ENCODE assay signal across 11 mouse cellular contexts in the genomic region with DNA sequence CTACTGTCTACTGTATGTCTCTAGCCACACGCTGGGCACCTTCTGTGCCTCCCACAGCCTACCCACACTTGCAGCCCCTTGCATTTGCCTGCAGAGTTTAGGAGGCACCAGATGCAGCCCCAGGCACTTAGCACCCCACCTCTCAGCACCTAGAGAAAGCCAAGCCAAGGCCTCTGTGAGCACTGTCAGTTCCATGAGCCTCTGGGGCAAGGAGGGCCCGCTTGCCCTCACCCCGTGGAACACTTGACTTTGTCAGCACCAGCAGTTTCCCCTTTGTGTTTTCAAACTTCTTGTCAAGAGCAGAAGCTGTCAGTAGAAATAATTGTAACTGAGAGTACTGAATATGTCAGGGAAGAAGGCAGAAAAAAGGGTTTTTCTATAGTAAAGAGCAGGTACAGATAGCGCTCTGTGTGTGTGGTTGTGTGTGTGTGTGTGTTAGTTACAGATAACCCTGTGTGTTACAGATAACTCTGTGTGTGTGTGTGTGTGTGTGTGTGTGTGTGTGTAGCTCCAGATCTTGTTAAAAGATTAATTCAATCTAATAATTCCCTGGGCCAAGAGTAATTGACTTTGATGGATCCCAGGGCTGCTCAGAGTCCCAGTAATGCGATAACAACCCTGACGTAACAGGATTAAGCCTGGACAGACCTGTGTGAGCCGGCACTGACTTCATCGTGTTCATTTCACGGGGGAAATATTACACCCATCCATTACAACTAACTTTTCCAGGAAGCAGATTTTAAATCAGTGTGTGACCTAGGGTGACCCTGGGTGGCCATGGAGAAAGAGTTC. TPM values are rescaled to one million over a fixed set of nuclear protein-coding genes. Genes with fewer than 3 reads are reported as not detected.
DNase-seq lines count a peak whose midpoint lies in the region; ATAC-seq and TF ChIP-seq lines count a peak whose summit lies in the region.
"Had no signal": no experiment of that assay in that cellular context is flagged by ENCODE, and none has a peak within 500 bp of the region (broad histone marks: within the 10 kb centered on the region; RNA-seq: fewer than 3 reads in every experiment).

No protein-coding gene starts in this region.

- H3K27me3 ChIP-seq in forebrain, embryonic 10.5 days (ENCODE audit: poor library complexity, severe bottlenecking) = no peaks in the 10 kb centered on the region
- H3K27me3 ChIP-seq in forebrain, postnatal 0 days (ENCODE audit: insufficient read depth, low read length) = no peaks in the 10 kb centered on the region
- no peaks in the 10 kb centered on the region for H3K27me3 ChIP-seq in kidney, embryonic 14.5 days (ENCODE audit: control insufficient read depth, insufficient read depth, low read length)
- no peaks in the 10 kb centered on the region for H3K27me3 ChIP-seq in kidney, embryonic 16.5 days (ENCODE audit: insufficient read depth, low read length)
- H3K27me3 ChIP-seq: midbrain, embryonic 12.5 days; Patski had no signal

- WGBS in forebrain, embryonic 10.5 days = 82% methylated on average over 9 of the region's 9 CpGs
- 83% methylated on average over 9 of the region's 9 CpGs for WGBS in forebrain, postnatal 0 days
- 73% methylated on average over 9 of the region's 9 CpGs for WGBS in kidney, embryonic 14.5 days
- 66% methylated on average over 9 of the region's 9 CpGs for WGBS in kidney, embryonic 16.5 days

- DNase-seq in forebrain, embryonic 10.5 days (ENCODE audit: extremely low spot score, low spot score) = no peak
- DNase-seq in forebrain, postnatal 0 days = no peak
- DNase-seq in kidney, adult 18-20 months = peak; percentile 44
- peak; percentile 89 for DNase-seq in retina, postnatal 1 day
- no peak for DNase-seq in adipocyte (ENCODE audit: low spot score)
- DNase-seq in thymus, postnatal 36 days = no peak
- DNase-seq: right cerebral cortex, adult 18-20 months had no signal

- H3K9ac ChIP-seq in forebrain, postnatal 0 days = no peak overlapping the region
- no peak overlapping the region for H3K9ac ChIP-seq in kidney, embryonic 14.5 days (ENCODE audit: low read depth, low read length)
- no peak overlapping the region for H3K9ac ChIP-seq in kidney, embryonic 16.5 days (replicated peaks; ENCODE audit: low read length)
- H3K9ac ChIP-seq: midbrain, embryonic 12.5 days had no signal

- H3K9me3 ChIP-seq in forebrain, embryonic 10.5 days = no peaks in the 10 kb centered on the region
- no peaks in the 10 kb centered on the region for H3K9me3 ChIP-seq in forebrain, postnatal 0 days (ENCODE audit: low read length)
- H3K9me3 ChIP-seq in kidney, embryonic 14.5 days (ENCODE audit: control insufficient read depth, low read length) = no peaks in the 10 kb centered on the region
- H3K9me3 ChIP-seq in kidney, embryonic 16.5 days (ENCODE audit: low read length) = no peaks in the 10 kb centered on the region
- H3K9me3 ChIP-seq: midbrain, embryonic 12.5 days had no signal

- H3K27ac ChIP-seq in forebrain, embryonic 10.5 days = 0 out of 2 replicates have a peak overlapping the region, but pooled peaks have one; percentile 16
- no peak overlapping the region for H3K27ac ChIP-seq in forebrain, postnatal 0 days (ENCODE audit: low read depth, low read length)
- no peak overlapping the region for H3K27ac ChIP-seq in kidney, embryonic 14.5 days (ENCODE audit: low read depth, low read length)
- peak overlapping the region; percentile 12; the same call in 1 of the 2 replicates for H3K27ac ChIP-seq in kidney, embryonic 16.5 days (ENCODE audit: low read length)
- H3K27ac ChIP-seq: midbrain, embryonic 12.5 days had no signal

- H3K36me3 ChIP-seq in forebrain, embryonic 10.5 days (replicated peaks) = peaks cover 70% of the 10 kb centered on the region
- H3K36me3 ChIP-seq in forebrain, postnatal 0 days (ENCODE audit: insufficient read depth) = peaks cover 63% of the 10 kb centered on the region
- H3K36me3 ChIP-seq in kidney, embryonic 14.5 days (ENCODE audit: control insufficient read depth, insufficient read depth, low read length) = peaks cover 80% of the 10 kb centered on the region
- peaks cover 51% of the 10 kb centered on the region for H3K36me3 ChIP-seq in kidney, embryonic 16.5 days (ENCODE audit: insufficient read depth, low read length)

- no peak for ATAC-seq in forebrain, postnatal 0 days
- no peak; the same call in 1 of the 2 replicates for ATAC-seq in kidney, embryonic 14.5 days (ENCODE audit: low FRiP score, low TSS enrichment)
- no peak for ATAC-seq in kidney, embryonic 16.5 days (ENCODE audit: low FRiP score, low TSS enrichment)
- ATAC-seq: Patski had no signal

- no peak for TF ChIP-seq CTCF in forebrain, postnatal 0 days (IDR thresholded peaks at IDR 0.05; ENCODE audit: low read depth)

- no peaks in the 10 kb centered on the region for H3K4me1 ChIP-seq in forebrain, embryonic 10.5 days
- H3K4me1 ChIP-seq in forebrain, postnatal 0 days (ENCODE audit: insufficient read depth) = no peaks in the 10 kb centered on the region
- H3K4me1 ChIP-seq in kidney, embryonic 14.5 days (ENCODE audit: control insufficient read depth, insufficient read depth, low read length) = no peaks in the 10 kb centered on the region
- H3K4me1 ChIP-seq in kidney, embryonic 16.5 days (ENCODE audit: insufficient read depth, low read length) = no peaks in the 10 kb centered on the region
- H3K4me1 ChIP-seq: midbrain, embryonic 12.5 days had no signal

- H3K4me3 ChIP-seq in forebrain, embryonic 10.5 days = no peak overlapping the region
- no peak overlapping the region for H3K4me3 ChIP-seq in forebrain, postnatal 0 days (ENCODE audit: low read depth, low read length)
- H3K4me3 ChIP-seq in kidney, embryonic 14.5 days (ENCODE audit: low read length) = no peak overlapping the region
- H3K4me3 ChIP-seq in kidney, embryonic 16.5 days (ENCODE audit: low read length) = no peak overlapping the region
- H3K4me3 ChIP-seq: midbrain, embryonic 12.5 days had no signal

- H3K4me2 ChIP-seq in forebrain, postnatal 0 days (ENCODE audit: low read depth) = no peak overlapping the region
- H3K4me2 ChIP-seq in kidney, embryonic 14.5 days (replicated peaks; ENCODE audit: low read depth, low read length) = no peak overlapping the region
- H3K4me2 ChIP-seq in kidney, embryonic 16.5 days (replicated peaks; ENCODE audit: low read depth, low read length) = no peak overlapping the region
- H3K4me2 ChIP-seq: midbrain, embryonic 12.5 days had no signal

RNA-seq across cellular contexts. Expression of gene Usp42, which starts 25.9 kb away (rescaled TPM):
- polyA plus RNA-seq in forebrain, embryonic 10.5 days (2016; fragmentation: Nextera tagmentation; extraction: Ambion mirVana) = 29.1 and 29.8 TPM in 2 replicates
- 21.3 and 25.1 TPM in 2 replicates for total RNA-seq in forebrain, postnatal 0 days (2014; rRNA removed)
- 10.7 and 16.8 TPM in 2 replicates for polyA plus RNA-seq in forebrain, postnatal 0 days (2015; fragmentation: Nextera tagmentation; extraction: Ambion mirVana)
- 17.2 and 23.6 TPM in 2 replicates for polyA plus RNA-seq in kidney, embryonic 14.5 days (2014; fragmentation: Nextera tagmentation; extraction: Ambion mirVana)
- polyA plus RNA-seq in kidney, embryonic 16.5 days (2015; fragmentation: Nextera tagmentation; extraction: Ambion mirVana) = 17.1 and 17.7 TPM in 2 replicates

Comparison
In these comparisons a context has a peak if more than half of its experiments do, and no peak if none do; other contexts are left out.
1. H3K27ac ChIP-seq: peak in forebrain, embryonic 10.5 days (single experiment) and kidney, embryonic 16.5 days (single experiment); none in forebrain, postnatal 0 days (single experiment) and kidney, embryonic 14.5 days (single experiment).
2. DNase-seq: peak in kidney, adult 18-20 months (single experiment) and retina, postnatal 1 day (single experiment); none in forebrain, embryonic 10.5 days (single experiment), forebrain, postnatal 0 days (single experiment), adipocyte (single experiment) and thymus, postnatal 36 days (0 of 2).